Mouse (Mus musculus) erythroblast, embryonic 14.5 days (primary cell): ENCODE results near the gene Psmd1.

Experiments
- GATA1 ChIP-seq: IDR thresholded peaks from 2 replicates; pipeline ENCODE4 v1.6.1; 2012; ENCODE audit warnings: low read length, inconsistent platforms, mixed read lengths
- TAL1 ChIP-seq: IDR thresholded peaks from 3 replicates; pipeline ENCODE4 v1.6.1; 2012; ENCODE audit warnings: low read length, inconsistent platforms, mixed read lengths

- TF ChIP-seq GATA1 (no peak), TAL1 (no peak)
These were observed 12.4 kb downstream of the Psmd1 start for GRCm38 (mm10) chr1:86076565-86076964.
